Mouse (Mus musculus): ENCODE data around the gene Gpr180. TPM values are rescaled to one million over a fixed set of nuclear protein-coding genes. Genes with fewer than 3 reads are reported as not detected.

Gene Gpr180
- total RNA-seq, 2 experiments from 2014 or later = 8.6 to 11.2 TPM

DNA sequence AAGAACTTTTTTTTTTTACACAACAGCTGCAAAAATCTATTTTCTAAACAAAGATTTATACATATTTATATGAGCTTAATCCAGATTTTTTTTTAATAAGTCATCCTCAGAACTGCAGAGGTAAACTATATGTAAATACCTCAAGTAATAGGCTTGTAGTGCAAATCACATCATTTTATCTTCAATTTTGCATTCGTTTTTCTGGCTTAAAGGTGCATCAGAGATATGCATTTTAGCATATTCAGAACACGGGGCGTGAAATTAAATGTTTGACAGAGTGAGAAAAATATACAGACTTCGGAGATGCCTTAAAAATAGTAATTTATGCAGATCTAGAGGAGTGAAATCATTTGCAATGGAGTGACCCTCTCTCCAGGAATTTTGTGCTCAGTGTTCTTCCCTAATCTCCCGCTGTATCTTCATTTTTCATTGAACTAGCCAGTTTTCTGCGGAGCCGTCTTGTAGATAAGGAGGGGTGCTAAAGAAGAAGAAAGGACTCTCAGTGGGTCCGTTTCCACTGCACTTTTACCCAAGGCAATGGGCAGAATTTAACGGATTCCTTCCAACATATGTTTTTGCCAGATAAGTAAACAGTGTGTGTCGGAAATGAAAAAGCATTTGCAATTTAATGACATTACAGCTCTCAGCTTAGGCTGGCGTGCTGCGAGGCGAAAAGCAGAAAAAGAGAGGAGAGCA is 57.4 kb downstream of the Gpr180 start:
- peak; percentile 70 for ATAC-seq (replicated peaks; ENCODE audit: low FRiP score, low TSS enrichment, poor library complexity, severe bottlenecking)

DNA sequence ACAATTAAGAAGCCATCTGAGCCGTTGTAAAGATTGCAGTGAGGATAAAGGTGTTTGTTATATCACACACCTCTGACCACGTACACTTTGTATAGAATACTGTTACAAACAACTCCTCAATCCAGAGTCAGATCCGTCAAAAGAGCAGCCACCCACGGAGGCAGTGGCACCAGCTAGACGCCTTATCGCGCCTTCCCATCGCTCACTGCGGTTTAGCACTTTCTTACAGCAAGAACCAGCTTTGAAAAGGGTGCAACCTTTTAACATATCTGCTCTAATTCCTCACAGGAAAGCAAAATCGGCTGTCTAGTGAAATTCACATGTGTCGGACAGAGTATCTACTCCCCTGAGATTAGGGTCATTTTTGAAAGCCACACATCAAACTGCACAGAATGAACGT is 60.1 kb downstream of the Gpr180 start:
- ATAC-seq (replicated peaks; ENCODE audit: low FRiP score, low TSS enrichment, poor library complexity, severe bottlenecking) = 0 out of 2 replicates have a peak, but pooled peaks have one; percentile 51

DNA sequence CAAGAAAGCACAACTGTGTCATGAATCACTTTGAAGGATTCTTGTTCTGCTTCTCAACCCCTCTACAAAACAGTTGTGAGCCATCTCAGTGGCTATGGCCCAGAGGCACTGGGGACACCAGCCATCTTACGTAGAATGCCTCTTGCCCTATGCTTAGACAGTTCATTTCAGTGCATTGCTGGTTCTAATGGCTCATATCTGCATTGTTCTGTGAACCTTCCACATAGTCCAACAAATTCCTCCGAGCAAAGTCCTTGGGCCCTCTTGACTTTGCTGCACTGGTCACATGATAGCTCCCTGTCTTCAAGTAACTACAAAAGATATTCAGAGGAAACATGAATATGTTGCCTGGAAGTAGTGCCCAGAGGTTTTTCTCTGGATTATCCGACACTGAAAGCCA is 63.8 kb downstream of the Gpr180 start:
- ATAC-seq (replicated peaks; ENCODE audit: low FRiP score, low TSS enrichment, poor library complexity, severe bottlenecking) = no peak

DNA sequence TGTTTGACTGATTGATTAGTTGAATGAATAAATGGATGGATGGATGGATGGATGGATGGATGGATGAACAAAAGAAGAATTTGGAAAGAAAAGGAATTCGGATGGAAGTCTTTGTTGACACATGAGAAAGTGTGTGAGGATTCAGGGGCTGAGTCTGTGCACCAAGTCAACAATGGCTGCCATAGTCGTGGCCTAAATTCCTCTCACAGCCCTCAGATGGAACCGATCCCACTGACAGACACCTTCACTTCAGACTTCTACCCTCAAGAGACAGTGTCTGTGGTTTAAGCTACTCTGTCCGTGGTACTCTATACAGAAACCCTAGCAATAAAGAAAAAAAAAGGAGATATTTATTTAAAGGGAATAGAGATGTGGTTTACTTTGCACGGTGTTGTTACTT is 65.0 kb downstream of the Gpr180 start:
- ATAC-seq (replicated peaks; ENCODE audit: low FRiP score, low TSS enrichment, poor library complexity, severe bottlenecking) = no peak

DNA sequence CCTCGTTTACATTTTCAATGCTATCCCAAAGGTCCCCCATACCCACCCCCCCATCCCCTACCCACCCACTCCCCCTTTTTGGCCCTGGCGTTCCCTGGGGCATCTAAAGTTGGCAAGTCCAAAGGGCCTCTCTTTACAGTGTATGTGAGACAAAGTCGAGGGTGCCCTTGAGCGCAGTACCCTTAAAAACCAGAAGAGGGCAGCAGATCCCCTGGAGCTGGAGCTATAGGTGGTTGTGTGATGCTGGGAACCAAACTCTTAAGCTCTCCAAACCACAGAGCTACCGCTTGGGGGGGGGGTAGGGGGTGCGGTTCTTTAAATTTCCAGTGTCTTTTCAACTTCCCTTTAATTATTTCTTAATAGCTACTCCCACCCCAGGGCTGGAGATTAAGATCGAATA is 66.1 kb downstream of the Gpr180 start:
- ATAC-seq (replicated peaks; ENCODE audit: low FRiP score, low TSS enrichment, poor library complexity, severe bottlenecking) = peak; percentile 81

DNA sequence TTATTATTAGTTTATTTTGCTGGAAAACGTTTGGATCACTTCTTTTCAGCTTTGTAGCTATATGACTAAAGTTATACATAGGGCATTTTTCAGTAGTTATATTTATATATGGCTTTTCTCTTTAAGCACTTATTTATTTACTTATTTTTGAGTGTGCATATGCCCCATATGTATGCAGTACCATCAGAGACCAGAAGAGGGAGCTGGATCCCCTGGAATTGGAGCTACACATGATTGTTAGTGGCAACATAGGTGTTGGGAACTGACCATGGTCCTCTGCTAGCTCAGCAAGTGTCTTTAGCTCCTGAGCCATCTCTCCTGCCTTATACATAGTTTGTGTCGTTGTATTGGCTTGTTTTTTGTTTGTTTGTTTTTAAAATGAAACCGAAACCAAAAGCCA is 70.4 kb downstream of the Gpr180 start:
- ATAC-seq (replicated peaks; ENCODE audit: low FRiP score, low TSS enrichment, poor library complexity, severe bottlenecking) = no peak

DNA sequence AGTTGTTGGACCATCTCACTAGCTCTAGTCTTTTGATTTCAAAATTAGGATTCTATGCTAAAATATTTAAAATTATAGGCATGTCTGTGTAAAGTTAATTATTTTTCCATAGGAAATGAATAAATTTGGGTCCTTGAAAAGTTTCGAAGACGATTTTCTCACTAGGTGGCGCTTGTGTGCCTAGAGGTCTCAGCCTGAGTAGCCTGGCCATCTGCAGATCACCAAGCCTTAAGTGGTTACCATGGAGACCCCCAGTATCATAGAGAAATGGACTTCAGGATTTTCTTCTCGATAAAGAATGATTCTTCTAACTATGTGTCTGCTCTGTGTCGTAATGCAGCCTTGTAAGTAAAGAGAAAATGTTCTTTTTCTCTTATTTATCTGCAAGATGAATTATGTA is 72.7 kb downstream of the Gpr180 start:
- ATAC-seq (replicated peaks; ENCODE audit: low FRiP score, low TSS enrichment, poor library complexity, severe bottlenecking) = no peak

DNA sequence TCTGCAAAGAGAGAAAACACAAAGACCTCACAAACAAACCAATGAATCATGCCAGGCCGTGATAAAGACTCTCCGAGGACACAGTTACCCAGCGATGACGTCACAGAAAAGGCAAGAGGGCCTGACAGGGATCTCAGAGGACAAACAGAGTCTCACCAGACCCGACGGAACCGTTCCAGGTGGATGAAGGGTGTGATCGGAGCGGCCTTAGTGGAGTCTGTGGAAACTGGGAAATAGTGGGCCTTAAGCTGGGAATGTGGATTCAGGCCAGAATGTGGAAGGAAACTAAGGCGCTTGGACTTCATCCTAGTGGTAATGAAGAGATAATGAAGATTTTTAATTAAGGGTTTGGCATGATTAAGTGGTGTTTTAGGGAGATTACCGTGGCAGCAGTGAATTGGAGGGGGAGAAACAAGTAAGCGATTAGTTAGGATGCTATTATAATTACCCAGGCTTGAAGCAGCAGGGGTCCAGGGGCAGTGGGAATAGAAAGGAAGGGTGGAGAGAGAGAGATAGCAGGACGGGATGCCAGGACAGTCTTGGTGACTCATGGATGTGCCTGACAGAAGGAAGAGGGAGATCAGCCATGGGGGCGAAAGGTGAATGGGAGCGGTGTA is 75.3 kb downstream of the Gpr180 start:
- ATAC-seq (replicated peaks; ENCODE audit: low FRiP score, low TSS enrichment, poor library complexity, severe bottlenecking) = no peak

Other genes with a start within 250 kb of the Gpr180 start
- gene Dct, start 84.9 kb upstream of the Gpr180 start, total RNA-seq (2014; fragmentation: Nextera tagmentation) = 0.17 TPM in 1 of 2 replicates, not detected in the other
- 0.11 and 0.33 TPM in 2 replicates for gene Dct, start 84.9 kb upstream of the Gpr180 start, total RNA-seq (2017)
- 13.8 and 19.1 TPM in 2 replicates for gene Tgds, start 4.4 kb upstream of the Gpr180 start, total RNA-seq (2014; fragmentation: Nextera tagmentation)
- 16.1 and 21.1 TPM in 2 replicates for gene Tgds, start 4.4 kb upstream of the Gpr180 start, total RNA-seq (2017)
- not detected in 2 replicates for gene Sox21, start 99.9 kb downstream of the Gpr180 start, total RNA-seq (2014; fragmentation: Nextera tagmentation)
- gene Sox21, start 99.9 kb downstream of the Gpr180 start, total RNA-seq (2017) = not detected in 2 replicates
- gene Gm9376, start 129.8 kb downstream of the Gpr180 start, total RNA-seq (2014; fragmentation: Nextera tagmentation) = not detected in 2 replicates
- not detected in 2 replicates for gene Gm9376, start 129.8 kb downstream of the Gpr180 start, total RNA-seq (2017)

Data from megakaryocyte-erythroid progenitor cell, adult 5-6 weeks (primary cell).